In the genomic region with DNA sequence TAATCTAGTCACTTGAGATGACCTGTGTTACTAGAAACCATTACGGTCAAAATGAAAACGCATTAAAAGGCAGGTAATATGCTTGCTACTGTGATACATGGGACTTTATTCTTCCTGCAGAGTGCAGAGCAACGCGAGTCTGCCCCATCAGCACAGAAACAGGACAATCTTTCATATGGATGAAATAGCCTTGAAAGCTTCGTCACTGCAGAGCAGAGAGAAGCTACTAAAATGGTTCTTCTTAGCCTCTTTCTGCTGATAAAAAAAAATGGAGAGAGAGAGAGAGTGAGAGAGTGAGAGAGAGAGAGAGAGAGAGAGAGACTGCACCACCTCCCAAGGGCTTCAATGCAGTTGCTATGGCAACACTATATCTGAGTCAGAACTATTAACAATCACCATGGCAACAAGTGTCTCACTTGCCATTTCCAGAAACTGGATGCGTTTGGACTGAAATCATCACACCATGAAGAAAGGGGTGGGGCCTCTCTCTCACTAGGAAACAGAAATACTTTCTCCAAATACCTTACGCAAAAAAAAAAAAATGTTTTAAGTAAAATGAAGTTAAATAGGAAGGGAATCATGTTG, we compare ENCODE assay signal across 8 mouse cellular contexts.
DNase-seq lines count a peak whose midpoint lies in the region; ATAC-seq and TF ChIP-seq lines count a peak whose summit lies in the region.

No protein-coding gene starts in this region.

- peaks cover 13% of the 10 kb centered on the region; the same call in 1 of the 2 replicates for H3K4me1 ChIP-seq in midbrain, postnatal 0 days (ENCODE audit: insufficient read depth, low read length)

- peak; percentile 87 for DNase-seq in MN1 (ENCODE audit: low spot score)
- peak; percentile 35 for DNase-seq in embryo, embryonic 9.5 days (ENCODE audit: extremely low spot score)
- peak; percentile 59 to 81 for DNase-seq in layer of hippocampus, adult 18-20 months (ENCODE audit: low spot score in 2 of 2)
- DNase-seq in midbrain, postnatal 0 days (ENCODE audit: low spot score): peak; percentile 96
- DNase-seq in c-Kit-positive CD71-positive TER-119-positive erythroid progenitor cells, embryonic 14.5 days (ENCODE audit: low spot score): no peak
- no peak for DNase-seq in heart, postnatal 14 days
- DNase-seq in ovary, postnatal 10 days (ENCODE audit: low spot score): no peak
- DNase-seq in cerebellum, adult 11-12 months: no peak

- no peak for TF ChIP-seq CTCF in midbrain, postnatal 0 days (IDR thresholded peaks at IDR 0.05)

- H3K9me3 ChIP-seq in midbrain, postnatal 0 days (ENCODE audit: low read length): no peaks in the 10 kb centered on the region

- H3K27me3 ChIP-seq in midbrain, postnatal 0 days (ENCODE audit: insufficient read depth, low read length): no peaks in the 10 kb centered on the region

- WGBS in midbrain, postnatal 0 days: 11% methylated on average over 7 of the region's 7 CpGs

- peak overlapping the region; percentile 4; the same call in 1 of the 2 replicates for H3K4me2 ChIP-seq in midbrain, postnatal 0 days (ENCODE audit: low read depth, low read length, poor library complexity, severe bottlenecking)

- intact Hi-C loops in heart, postnatal 14 days (cut with DNase I): no loop called here

- H3K36me3 ChIP-seq in midbrain, postnatal 0 days (ENCODE audit: insufficient read depth, low read length): no peaks in the 10 kb centered on the region

- H3K4me3 ChIP-seq in midbrain, postnatal 0 days (ENCODE audit: low read depth, low read length): no peak overlapping the region

- H3K27ac ChIP-seq in midbrain, postnatal 0 days (ENCODE audit: low read depth, low read length): peak overlapping the region; percentile 93

- ATAC-seq in midbrain, postnatal 0 days (ENCODE audit: low FRiP score): peak; percentile 92

- no peak overlapping the region for H3K9ac ChIP-seq in midbrain, postnatal 0 days (replicated peaks; ENCODE audit: low read length, poor library complexity, severe bottlenecking)

Comparison
In these comparisons a context has a peak if more than half of its experiments do, and no peak if none do; other contexts are left out.
1. DNase-seq: peak in MN1 (single experiment), embryo, embryonic 9.5 days (single experiment), layer of hippocampus, adult 18-20 months (2 of 2) and midbrain, postnatal 0 days (single experiment); none in c-Kit-positive CD71-positive TER-119-positive erythroid progenitor cells, embryonic 14.5 days (single experiment), heart, postnatal 14 days (0 of 2), ovary, postnatal 10 days (single experiment) and cerebellum, adult 11-12 months (single experiment).